Mouse (Mus musculus): ENCODE results near the gene Cd59b. TPM values are rescaled to one million over a fixed set of nuclear protein-coding genes. Genes with fewer than 3 reads are reported as not detected.
A peak's percentile ranks its signal among the peaks of the same experiment; 100 is the strongest.
"Not testable (repeated sequence)": the region's sequence is repeated elsewhere in the genome, so short reads cannot be mapped to it uniquely, and the experiment has no call there.

The Cd59b gene
- total RNA-seq, 4 experiments from 2014 or later = 0.85 to 2.1 (median 1.6) TPM; not detected in 1

- DNase-seq (ENCODE audit: low spot score in 2 of 2) = no peak
Observed at GRCm38 (mm10) chr2:104114898-104115297, 45.2 kb downstream of the Cd59b start.

- DNase-seq (ENCODE audit: low spot score in 2 of 2) = not testable (repeated sequence)
Observed at GRCm38 (mm10) chr2:104117173-104117572, 47.5 kb downstream of the Cd59b start.

- no peak for DNase-seq (ENCODE audit: low spot score in 2 of 2)
Observed at GRCm38 (mm10) chr2:104119097-104119496, 49.4 kb downstream of the Cd59b start.

GRCm38 (mm10) chr2:104120312-104120711 lies 50.7 kb downstream of the Cd59b start:
- DNase-seq (ENCODE audit: low spot score in 2 of 2) = no peak

- DNase-seq (ENCODE audit: low spot score in 2 of 2) = no peak
Observed at GRCm38 (mm10) chr2:104121681-104122504, 52.2 kb downstream of the Cd59b start.

- DNase-seq (ENCODE audit: low spot score in 2 of 2) = peak; percentile 81 to 85
Observed at GRCm38 (mm10) chr2:104122505-104123378, 53.1 kb downstream of the Cd59b start, which contains the start of gene A930018P22Rik. Gene A930018P22Rik (plus strand): TSS chr2:104122769.

GRCm38 (mm10) chr2:104123540-104123939 lies 53.9 kb downstream of the Cd59b start:
- no peak for DNase-seq (ENCODE audit: low spot score in 2 of 2)

GRCm38 (mm10) chr2:104124071-104124470 lies 54.4 kb downstream of the Cd59b start:
- DNase-seq (ENCODE audit: low spot score in 2 of 2) = no peak

GRCm38 (mm10) chr2:104128803-104129531 lies 59.3 kb downstream of the Cd59b start:
- DNase-seq (ENCODE audit: low spot score in 2 of 2) = no peak

GRCm38 (mm10) chr2:104130165-104130564 lies 60.5 kb downstream of the Cd59b start:
- DNase-seq (ENCODE audit: low spot score in 2 of 2) = no peak

- no peak for DNase-seq (ENCODE audit: low spot score in 2 of 2)
Observed at GRCm38 (mm10) chr2:104130969-104131368, 61.3 kb downstream of the Cd59b start.

GRCm38 (mm10) chr2:104132266-104132859 lies 62.7 kb downstream of the Cd59b start:
- no peak for DNase-seq (ENCODE audit: low spot score in 2 of 2)

GRCm38 (mm10) chr2:104133042-104133810 lies 63.6 kb downstream of the Cd59b start:
- DNase-seq (ENCODE audit: low spot score in 2 of 2) = no peak

GRCm38 (mm10) chr2:104134150-104135056 lies 64.8 kb downstream of the Cd59b start:
- DNase-seq (ENCODE audit: low spot score in 2 of 2) = peak; percentile 32 to 68

GRCm38 (mm10) chr2:104135920-104136319 lies 66.3 kb downstream of the Cd59b start:
- no peak for DNase-seq (ENCODE audit: low spot score in 2 of 2)

Data from layer of hippocampus, adult 8-10 months (tissue).